ENCODE assay signal across 15 mouse cellular contexts in genomic region chr9:69084086-69084719, GRCm38 (mm10).
DNase-seq lines count a peak whose midpoint lies in the region; ATAC-seq lines count a peak whose summit lies in the region.
"Had no signal": no experiment of that assay in that cellular context is flagged by ENCODE, and none has a peak within 500 bp of the region (broad histone marks: within the 10 kb centered on the region; RNA-seq: fewer than 3 reads in every experiment).

No protein-coding gene starts in this region.

- no peak; the same call in 1 of the 2 replicates for ATAC-seq in lung, embryonic 15.5 days (ENCODE audit: borderline replicate concordance, extremely low read depth, low FRiP score, low TSS enrichment)
- peak; percentile 62; the same call in 1 of the 2 replicates for ATAC-seq in hindbrain, embryonic 14.5 days (ENCODE audit: low FRiP score)
- ATAC-seq in neural tube, embryonic 13.5 days (ENCODE audit: low read depth) = peak; percentile 85
- ATAC-seq: intestine, postnatal 0 days had no signal

- H3K9me3 ChIP-seq in lung, embryonic 15.5 days = no peaks in the 10 kb centered on the region
- H3K9me3 ChIP-seq in hindbrain, embryonic 14.5 days (ENCODE audit: control insufficient read depth, low read length) = no peaks in the 10 kb centered on the region
- no peaks in the 10 kb centered on the region for H3K9me3 ChIP-seq in neural tube, embryonic 13.5 days
- H3K9me3 ChIP-seq: heart, embryonic 10.5 days; liver, embryonic 15.5 days had no signal

- H3K36me3 ChIP-seq in lung, embryonic 15.5 days = no peaks in the 10 kb centered on the region
- H3K36me3 ChIP-seq in hindbrain, embryonic 14.5 days (replicated peaks; ENCODE audit: control insufficient read depth, insufficient read depth) = no peaks in the 10 kb centered on the region
- H3K36me3 ChIP-seq in neural tube, embryonic 13.5 days = no peaks in the 10 kb centered on the region
- H3K36me3 ChIP-seq: heart, embryonic 10.5 days; liver, embryonic 15.5 days had no signal

- H3K9ac ChIP-seq in lung, embryonic 15.5 days = no peak overlapping the region
- no peak overlapping the region for H3K9ac ChIP-seq in hindbrain, embryonic 14.5 days
- 0 out of 2 replicates have a peak overlapping the region, but pooled peaks have one; percentile 26 for H3K9ac ChIP-seq in neural tube, embryonic 13.5 days
- H3K9ac ChIP-seq: liver, embryonic 15.5 days had no signal

- H3K4me3 ChIP-seq in lung, embryonic 15.5 days = no peak overlapping the region
- H3K4me3 ChIP-seq in hindbrain, embryonic 14.5 days (replicated peaks; ENCODE audit: low read length) = no peak overlapping the region
- no peak overlapping the region for H3K4me3 ChIP-seq in neural tube, embryonic 13.5 days
- H3K4me3 ChIP-seq: heart, embryonic 10.5 days; liver, embryonic 15.5 days had no signal

- H3K4me1 ChIP-seq in lung, embryonic 15.5 days = peaks cover 14% of the 10 kb centered on the region
- H3K4me1 ChIP-seq in hindbrain, embryonic 14.5 days (replicated peaks; ENCODE audit: control insufficient read depth, insufficient read depth, low read length) = peaks cover 15% of the 10 kb centered on the region
- peaks cover 22% of the 10 kb centered on the region for H3K4me1 ChIP-seq in neural tube, embryonic 13.5 days (replicated peaks)

- WGBS in lung, embryonic 15.5 days = 60% methylated on average over 3 of the region's 3 CpGs
- 14% methylated on average over 3 of the region's 3 CpGs for WGBS in hindbrain, embryonic 14.5 days
- WGBS in neural tube, embryonic 13.5 days = 19% methylated on average over 3 of the region's 3 CpGs

- H3K27ac ChIP-seq in lung, embryonic 15.5 days = peak overlapping the region; percentile 40; the same call in 1 of the 2 replicates
- H3K27ac ChIP-seq in hindbrain, embryonic 14.5 days = peak overlapping the region; percentile 70
- H3K27ac ChIP-seq in neural tube, embryonic 13.5 days (replicated peaks) = peak overlapping the region; percentile 80
- H3K27ac ChIP-seq: heart, embryonic 10.5 days; liver, embryonic 15.5 days had no signal

- DNase-seq in heart, adult 11 months = peak; percentile 58
- no peak for DNase-seq in heart, adult 8-10 months (ENCODE audit: low spot score)
- no peak for DNase-seq in lung, postnatal 14 days
- DNase-seq in hindbrain, embryonic 14.5 days (ENCODE audit: low spot score) = no peak
- no peak for DNase-seq in Muller cell, postnatal 12 days (ENCODE audit: inconsistent ontology term)
- DNase-seq: adrenal gland, postnatal 14 days; cerebellum, adult 9-10 months; gastrocnemius, postnatal 14 days; right cerebral cortex, postnatal 4 days; thymus, postnatal 4 days had no signal

- no peaks in the 10 kb centered on the region for H3K27me3 ChIP-seq in lung, embryonic 15.5 days
- H3K27me3 ChIP-seq in hindbrain, embryonic 14.5 days (ENCODE audit: control insufficient read depth, insufficient read depth, low read length) = 0 out of 2 replicates have a peak, but pooled peaks cover 10% of the 10 kb centered on the region
- peaks cover 64% of the 10 kb centered on the region for H3K27me3 ChIP-seq in neural tube, embryonic 13.5 days
- H3K27me3 ChIP-seq: liver, embryonic 15.5 days had no signal

- H3K4me2 ChIP-seq in lung, embryonic 15.5 days = no peak overlapping the region
- no peak overlapping the region for H3K4me2 ChIP-seq in hindbrain, embryonic 14.5 days (replicated peaks)
- H3K4me2 ChIP-seq in neural tube, embryonic 13.5 days = 0 out of 2 replicates have a peak overlapping the region, but pooled peaks have one; percentile 0
- H3K4me2 ChIP-seq: liver, embryonic 15.5 days had no signal
